Comparison of ENCODE assay signal across 5 mouse cellular contexts in genomic region chr14:26237183-26237582, GRCm38 (mm10). TPM values are rescaled to one million over a fixed set of nuclear protein-coding genes. Genes with fewer than 3 reads are reported as not detected.
"Had no signal": no experiment of that assay in that cellular context is flagged by ENCODE, and none has a peak within 500 bp of the region (broad histone marks: within the 10 kb centered on the region; RNA-seq: fewer than 3 reads in every experiment).

No protein-coding gene starts in this region.

RNA-seq across cellular contexts. Expression of gene Duxbl3, which starts 20.6 kb away (rescaled TPM):
- polyA plus RNA-seq: cortical plate, adult 2 months; erythroblast, embryonic 14.5 days; frontal cortex, adult 2 months had no signal

RNA-seq across cellular contexts. Expression of gene Plac9b, which starts 54.9 kb away (rescaled TPM):
- polyA plus RNA-seq: embryonic facial prominence, embryonic 10.5 days; erythroblast, embryonic 14.5 days; forebrain, embryonic 10.5 days had no signal
